Mouse (Mus musculus): ENCODE results near the gene Hist3h2a.
A peak's percentile ranks its signal among the peaks of the same experiment; 100 is the strongest.

The Hist3h2a gene

DNA sequence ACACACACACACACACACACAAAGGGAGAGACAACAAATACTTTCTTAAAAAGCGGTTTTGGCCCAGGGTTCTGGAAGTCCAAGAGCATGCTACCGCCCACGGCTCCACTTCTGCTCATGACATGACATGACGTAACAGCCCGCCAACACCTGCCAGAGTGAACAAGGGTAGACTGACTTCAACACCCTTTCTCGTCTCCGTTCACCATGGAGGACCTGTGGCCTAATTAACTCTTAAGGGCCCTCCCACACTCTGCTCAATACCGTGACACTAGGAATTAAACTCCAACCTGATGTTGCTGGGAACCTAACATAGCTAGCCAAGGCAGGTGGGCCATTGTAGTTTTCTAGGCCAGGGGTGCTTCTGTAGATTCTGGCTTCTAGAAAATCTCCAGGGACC lies 14.5 kb downstream of the Hist3h2a start:
- DNase-seq = no peak

GRCm38 (mm10) chr11:58969659-58970058 lies 15.2 kb downstream of the Hist3h2a start:
- DNase-seq = no peak

- no peak for DNase-seq
Observed at GRCm38 (mm10) chr11:58970831-58971530, 16.5 kb downstream of the Hist3h2a start.

DNA sequence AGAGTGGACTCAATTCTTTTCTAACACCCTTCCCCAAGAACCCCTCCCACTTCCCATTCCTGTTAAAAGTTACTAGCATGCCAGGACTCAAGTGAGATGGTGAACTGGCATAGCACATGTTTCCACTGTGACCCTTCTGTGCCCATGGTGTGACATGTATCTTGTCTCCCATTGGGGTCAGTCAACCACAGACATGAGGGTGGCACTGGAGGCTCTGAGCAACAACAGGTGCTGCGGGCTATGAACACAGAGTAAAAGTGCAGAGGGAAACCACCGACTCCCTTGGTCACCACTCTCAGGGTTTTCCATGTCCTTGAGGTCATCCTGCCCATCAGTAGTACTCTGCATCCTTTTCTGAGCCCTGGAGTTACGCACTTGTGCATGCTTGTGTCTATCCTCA lies 17.3 kb downstream of the Hist3h2a start:
- DNase-seq = no peak

- no peak for DNase-seq
Observed at GRCm38 (mm10) chr11:58974414-58974813, 19.9 kb downstream of the Hist3h2a start.

GRCm38 (mm10) chr11:58977150-58977549 lies 22.7 kb downstream of the Hist3h2a start:
- no peak for DNase-seq

DNA sequence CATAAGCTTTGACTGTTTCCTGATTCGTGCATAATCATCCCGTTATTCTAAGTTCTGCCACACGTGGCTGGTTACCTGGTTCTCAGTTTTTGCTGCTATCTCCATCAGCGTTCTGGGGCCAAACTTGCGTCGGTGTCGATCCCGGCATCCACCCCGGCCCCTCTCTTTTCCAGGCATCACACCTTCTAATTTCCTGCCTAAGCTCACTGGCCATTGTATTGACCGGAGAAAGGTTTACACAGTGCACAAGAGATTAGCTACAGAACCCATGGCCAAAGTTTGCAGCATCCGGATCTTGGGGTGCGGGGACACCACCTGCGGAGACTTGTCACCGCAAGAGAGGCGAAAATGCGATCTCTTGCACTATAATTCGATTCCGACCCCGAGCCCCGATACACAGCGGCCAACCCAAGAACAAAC lies 23.1 kb downstream of the Hist3h2a start:
- no peak for DNase-seq

DNA sequence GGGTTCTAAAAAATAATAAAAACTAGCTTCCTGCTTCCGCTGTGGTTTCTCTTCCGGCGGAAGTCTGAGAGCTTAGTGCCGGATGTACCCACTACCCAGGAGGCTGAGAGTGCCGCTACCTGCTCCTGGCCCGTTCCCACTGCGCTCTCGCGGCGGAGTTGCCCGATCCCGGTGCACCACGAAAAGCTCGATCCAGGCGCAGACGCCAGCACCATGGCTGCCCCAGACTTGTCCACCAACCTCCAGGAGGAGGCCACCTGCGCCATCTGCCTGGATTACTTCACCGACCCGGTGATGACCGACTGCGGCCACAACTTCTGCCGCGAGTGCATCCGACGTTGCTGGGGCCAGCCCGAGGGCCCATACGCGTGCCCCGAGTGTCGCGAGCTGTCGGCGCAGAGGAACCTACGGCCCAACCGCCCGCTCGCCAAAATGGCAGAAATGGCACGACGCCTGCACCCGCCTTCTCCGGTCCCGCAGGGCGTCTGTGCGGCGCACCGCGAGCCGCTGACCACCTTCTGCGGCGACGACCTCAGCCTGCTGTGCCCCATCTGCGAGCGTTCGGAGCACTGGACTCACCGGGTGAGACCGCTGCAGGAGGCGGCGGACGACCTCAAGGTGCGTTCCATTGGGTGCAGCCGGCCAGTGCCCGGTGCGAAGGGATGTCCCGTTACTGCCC lies 23.7 kb downstream of the Hist3h2a start, which contains the start of gene Trim11:
Trim11 (plus strand) TSS at position 67 of the 679 bp plus-strand sequence.
- DNase-seq = peak; percentile 87

DNA sequence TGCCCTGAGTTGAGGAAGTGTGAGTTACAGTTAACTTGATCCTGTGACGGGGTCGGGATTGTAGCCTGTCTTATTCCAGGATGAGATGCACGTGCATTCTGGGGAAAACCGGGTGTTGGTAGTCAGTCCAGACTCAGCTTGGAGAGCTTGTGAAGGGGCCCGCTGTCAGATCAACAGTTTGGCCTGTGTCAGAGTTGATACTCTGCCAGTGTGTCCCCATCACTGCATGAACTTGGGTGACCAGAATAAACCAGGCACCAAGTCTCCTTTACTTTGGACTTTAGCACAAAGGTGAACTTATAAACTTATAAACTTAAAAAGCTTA lies 24.2 kb downstream of the Hist3h2a start:
- DNase-seq = no peak

DNA sequence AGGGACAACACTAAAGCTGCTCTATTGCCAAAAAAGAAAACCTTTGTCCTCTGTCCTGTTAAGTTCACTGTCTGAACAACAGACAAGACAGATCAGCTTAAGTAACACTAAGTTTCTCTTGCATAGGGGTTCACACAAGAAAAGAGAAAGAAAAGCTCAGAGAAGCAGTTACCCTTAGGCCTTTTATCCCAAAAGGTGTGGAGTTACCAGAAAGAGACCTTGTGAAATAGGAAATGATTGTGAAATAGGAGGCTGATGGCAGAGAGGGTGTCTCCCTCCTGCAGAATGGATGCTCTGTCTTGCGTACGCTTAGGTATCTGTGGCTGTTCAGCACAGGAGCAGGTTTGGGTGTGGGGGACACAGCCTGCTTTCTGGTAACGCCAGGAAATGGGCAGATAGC lies 24.7 kb downstream of the Hist3h2a start:
- no peak for DNase-seq

DNA sequence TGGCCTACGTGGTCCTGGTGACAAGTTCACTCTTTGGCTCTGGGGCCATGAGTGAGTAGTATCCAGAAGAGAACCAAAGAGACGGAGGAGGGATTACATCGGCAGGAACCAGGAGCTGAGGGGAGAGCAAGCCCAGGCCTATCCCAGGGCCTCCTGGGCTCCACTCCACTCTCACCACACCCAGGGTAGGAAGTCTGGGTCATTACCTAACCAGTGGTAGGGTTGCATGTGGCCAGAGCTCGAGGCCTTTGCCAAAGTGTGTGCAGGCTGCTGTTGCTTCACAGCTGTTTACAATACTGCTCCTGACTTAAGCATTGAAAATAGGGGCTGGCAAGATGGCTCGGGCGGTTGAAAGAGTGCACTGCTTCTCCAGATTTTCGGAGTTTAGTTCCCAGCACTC lies 25.2 kb downstream of the Hist3h2a start:
- no peak for DNase-seq

DNA sequence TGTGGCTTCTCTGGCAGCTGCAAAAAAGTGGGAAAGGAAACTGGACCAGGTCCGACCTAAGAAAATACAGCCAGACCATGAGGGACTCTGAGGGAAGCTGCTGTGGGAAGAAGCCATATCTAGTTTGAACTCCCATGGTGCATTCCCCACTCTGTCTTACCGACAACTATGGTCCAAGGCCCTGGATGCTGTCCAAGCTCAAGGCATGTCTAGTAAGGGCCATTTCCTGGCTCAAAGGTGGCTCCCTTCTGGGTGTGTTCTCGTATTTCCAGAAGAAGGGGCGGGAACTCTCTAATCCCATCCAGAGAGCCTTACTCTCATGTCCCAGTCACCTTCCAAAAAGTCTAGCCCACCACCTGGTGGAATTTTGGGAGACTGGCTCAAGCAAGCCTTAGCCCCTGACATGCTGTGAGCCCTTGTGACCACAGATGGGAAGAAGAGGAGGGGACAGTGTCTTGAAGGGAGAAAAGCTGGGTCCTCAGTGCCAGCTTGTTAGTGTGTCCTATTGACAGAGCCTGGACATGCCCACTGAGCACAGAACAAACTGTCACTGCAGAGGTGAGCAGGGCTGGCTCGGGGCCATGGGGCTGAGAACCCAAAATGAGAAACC lies 26.0 kb downstream of the Hist3h2a start:
- no peak for DNase-seq

DNA sequence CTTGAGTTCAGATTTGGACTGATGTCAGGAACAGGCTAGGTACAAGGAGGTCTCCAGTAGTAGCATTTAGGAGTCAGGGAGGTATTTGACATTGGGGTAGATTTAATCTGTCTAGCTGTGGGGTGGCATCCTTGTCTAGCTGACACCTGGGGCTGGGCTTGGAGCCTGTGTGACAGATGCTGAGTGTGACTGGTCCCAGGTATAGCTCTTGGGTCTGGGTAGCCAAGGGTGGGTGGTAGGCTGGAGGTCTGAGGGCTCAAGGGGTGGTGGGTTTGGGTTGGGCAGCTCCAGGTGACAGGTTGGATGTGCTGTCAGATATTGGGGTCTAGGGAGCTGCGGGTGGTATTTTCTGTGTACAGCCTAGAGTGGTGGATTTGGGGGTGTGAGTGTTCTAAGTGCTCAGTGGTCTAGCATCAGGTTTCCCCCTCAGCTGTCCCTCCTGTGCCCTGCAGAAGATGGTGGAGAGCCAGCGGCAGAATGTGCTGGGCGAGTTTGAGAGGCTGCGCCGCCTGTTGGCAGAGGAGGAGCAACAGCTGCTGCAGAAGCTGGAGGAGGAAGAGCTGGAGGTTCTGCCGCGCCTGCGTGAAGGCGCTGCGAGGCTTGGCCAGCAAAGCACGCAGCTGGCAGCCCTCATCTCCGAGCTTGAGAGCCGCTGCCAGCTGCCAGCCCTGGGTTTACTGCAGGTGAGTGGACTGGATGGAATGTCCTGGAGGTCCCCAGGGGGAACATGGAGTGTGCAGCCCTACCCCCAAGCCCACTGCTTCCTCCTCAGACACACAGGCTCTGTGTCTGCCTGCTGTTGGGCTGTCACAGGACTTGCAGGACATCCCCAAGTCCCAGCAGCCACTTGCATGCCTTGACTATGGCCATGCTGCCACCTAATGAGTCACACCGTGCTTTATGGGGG lies 27.3 kb downstream of the Hist3h2a start:
- DNase-seq = peak; percentile 69

GRCm38 (mm10) chr11:58982471-58983097 lies 28.1 kb downstream of the Hist3h2a start:
- DNase-seq = no peak

DNA sequence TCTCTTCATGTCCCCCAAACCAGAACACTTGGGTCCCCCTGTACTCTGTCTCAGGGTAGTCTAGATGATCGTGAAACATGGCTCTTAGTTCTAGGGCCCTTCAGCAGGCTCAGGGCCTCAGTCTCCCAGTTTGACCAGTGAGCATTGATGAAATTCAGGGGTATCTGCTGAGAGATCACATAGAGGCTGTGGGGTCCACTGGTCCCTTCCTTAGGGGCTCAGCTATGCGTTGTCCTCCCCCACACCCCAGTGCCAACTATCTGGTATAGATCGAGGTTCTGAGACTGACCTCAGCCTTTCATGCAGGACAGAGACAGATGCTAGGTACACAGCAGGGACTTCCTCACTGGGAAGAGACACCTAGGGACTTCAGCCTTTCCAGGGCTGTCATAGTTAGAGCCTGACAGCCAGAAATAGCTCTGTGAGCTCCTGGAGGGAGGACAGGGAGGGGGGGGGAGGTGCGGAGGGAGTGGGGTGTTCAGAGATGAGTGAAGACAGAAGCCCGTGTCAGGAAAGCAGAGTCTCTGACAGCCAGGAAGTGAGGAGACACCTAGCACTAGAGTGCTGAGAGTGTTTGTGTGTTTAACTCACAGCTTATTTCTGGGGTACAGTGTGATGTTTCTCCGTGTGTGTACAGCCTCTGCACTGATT lies 29.3 kb downstream of the Hist3h2a start:
- no peak for DNase-seq

DNA sequence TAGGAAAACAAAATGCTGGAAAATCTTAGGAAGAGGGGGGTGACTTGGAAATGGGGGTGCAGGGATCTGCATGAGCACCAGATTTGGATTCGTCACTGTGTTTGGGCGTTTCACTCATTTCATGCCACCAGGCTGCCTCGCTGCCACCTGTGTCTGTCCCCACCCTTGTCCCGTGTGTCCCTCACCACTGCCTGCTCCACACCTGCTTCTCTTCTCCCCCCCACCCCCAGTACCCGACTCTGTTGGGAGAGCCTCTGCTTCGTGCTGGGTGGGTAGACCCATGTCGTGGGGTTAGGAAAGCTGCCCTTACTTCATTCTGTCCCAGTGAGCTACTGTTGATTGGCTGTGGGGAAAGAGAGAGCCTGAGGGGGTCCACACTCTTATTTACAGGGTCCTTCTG lies 30.2 kb downstream of the Hist3h2a start:
- no peak for DNase-seq

DNA sequence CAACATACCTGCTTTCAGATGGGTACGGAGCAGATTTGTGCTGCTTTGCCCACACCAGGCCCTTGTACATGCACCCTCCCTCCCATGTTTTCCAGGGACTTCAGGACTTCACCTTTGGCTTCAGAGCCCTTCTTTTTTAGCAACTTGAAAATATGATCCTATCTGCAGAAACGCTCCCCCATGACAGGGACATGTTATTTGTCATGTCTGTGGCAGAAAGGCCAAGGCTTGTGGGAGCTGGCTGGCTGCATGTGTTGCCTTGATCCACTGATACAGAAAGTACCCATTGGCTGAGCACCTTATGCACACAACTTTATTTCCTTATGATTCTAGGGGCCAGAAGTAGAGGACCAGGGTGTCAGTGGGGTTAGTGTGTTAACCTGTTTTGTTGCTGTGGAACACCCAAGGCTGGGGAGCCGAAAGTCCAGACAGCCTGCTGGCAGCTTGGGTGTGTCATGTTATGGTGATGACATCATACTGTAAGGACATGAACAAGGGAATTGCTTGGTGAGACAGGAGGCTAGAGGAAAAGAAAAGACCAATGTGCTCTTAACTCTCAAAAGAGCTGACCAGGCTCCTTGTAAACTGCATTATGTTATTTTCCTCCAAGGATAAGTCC lies 30.9 kb downstream of the Hist3h2a start:
- DNase-seq = no peak

DNA sequence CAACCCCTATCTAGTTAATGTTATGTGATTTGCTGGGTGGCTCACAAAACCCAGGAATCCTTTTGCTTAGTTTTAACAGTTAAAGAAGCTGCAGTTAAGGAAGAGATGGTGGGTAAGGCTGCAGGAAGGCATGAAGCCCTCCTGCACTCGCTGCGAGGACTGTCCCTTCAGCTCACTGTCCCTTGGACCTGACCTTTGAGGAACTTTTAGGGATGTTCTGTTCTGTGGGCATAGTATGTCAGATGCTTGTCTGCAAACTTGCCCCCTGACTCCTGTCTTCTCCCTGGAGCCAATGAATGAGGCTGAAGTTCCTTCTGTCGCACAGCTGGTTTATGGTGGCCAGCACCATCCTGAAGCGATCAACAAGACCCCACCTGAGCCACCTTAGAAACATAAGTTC lies 34.7 kb downstream of the Hist3h2a start:
- no peak for DNase-seq

- no peak for DNase-seq
Observed at GRCm38 (mm10) chr11:58990141-58990540, 35.7 kb downstream of the Hist3h2a start.

DNA sequence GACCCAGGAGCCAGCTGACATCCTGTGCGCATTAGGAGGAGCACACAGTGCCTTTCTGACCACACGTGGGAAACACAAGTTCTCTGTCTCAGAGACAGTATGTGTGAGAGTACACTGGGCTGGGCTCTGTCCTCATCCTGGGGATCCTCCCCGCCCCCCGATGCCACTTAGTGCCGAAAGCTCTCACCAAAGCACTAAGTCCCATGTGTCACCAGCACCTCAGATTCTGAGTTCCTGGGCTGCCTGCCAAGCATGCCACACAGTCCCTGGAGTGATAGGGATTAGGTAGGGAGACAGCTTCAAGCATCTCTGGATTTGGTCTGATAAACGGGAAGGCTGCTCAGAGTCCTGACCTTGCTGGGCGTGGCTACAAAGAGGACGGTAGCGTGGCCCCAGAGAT lies 36.3 kb downstream of the Hist3h2a start:
- no peak for DNase-seq

- DNase-seq = no peak
Observed at GRCm38 (mm10) chr11:58991911-58992310, 37.4 kb downstream of the Hist3h2a start.
